Mouse (Mus musculus): ENCODE measurements around the gene Tm9sf4. TPM values are rescaled to one million over a fixed set of nuclear protein-coding genes. Genes with fewer than 3 reads are reported as not detected.

Gene Tm9sf4
- polyA plus RNA-seq, 1 experiment = 70.6 TPM

GRCm38 (mm10) chr2:153211451-153211850, 50.3 kb downstream of the Tm9sf4 start:
- DNase-seq (ENCODE audit: extremely low spot score in 1 of 2, low spot score in 1 of 2) = no peak

- DNase-seq (ENCODE audit: extremely low spot score in 1 of 2, low spot score in 1 of 2) = no peak
These were observed 52.2 kb downstream of the Tm9sf4 start for GRCm38 (mm10) chr2:153213351-153213750.

- DNase-seq (ENCODE audit: extremely low spot score in 1 of 2, low spot score in 1 of 2) = no peak
These were observed 53.7 kb downstream of the Tm9sf4 start for GRCm38 (mm10) chr2:153214771-153215259.

GRCm38 (mm10) chr2:153215421-153215820, 54.3 kb downstream of the Tm9sf4 start:
- DNase-seq (ENCODE audit: extremely low spot score in 1 of 2, low spot score in 1 of 2) = no peak

- no peak for DNase-seq (ENCODE audit: extremely low spot score in 1 of 2, low spot score in 1 of 2)
These were observed 56.8 kb downstream of the Tm9sf4 start for GRCm38 (mm10) chr2:153217826-153218340.

GRCm38 (mm10) chr2:153218516-153218915, 57.4 kb downstream of the Tm9sf4 start:
- DNase-seq (ENCODE audit: extremely low spot score in 1 of 2, low spot score in 1 of 2) = no peak

- DNase-seq (ENCODE audit: extremely low spot score in 1 of 2, low spot score in 1 of 2) = no peak
These were observed 60.5 kb downstream of the Tm9sf4 start for GRCm38 (mm10) chr2:153221620-153222019.

- DNase-seq (ENCODE audit: extremely low spot score in 1 of 2, low spot score in 1 of 2) = no peak
These were observed 61.0 kb downstream of the Tm9sf4 start for GRCm38 (mm10) chr2:153222130-153222529.

- DNase-seq (ENCODE audit: extremely low spot score in 1 of 2, low spot score in 1 of 2) = no peak
These were observed 61.5 kb downstream of the Tm9sf4 start for GRCm38 (mm10) chr2:153222566-153222965.

GRCm38 (mm10) chr2:153224946-153225594, 64.0 kb downstream of the Tm9sf4 start, which contains the start of gene Tspyl3:
Gene Tspyl3 (minus strand): TSS chr2:153225441.
- DNase-seq (ENCODE audit: extremely low spot score in 1 of 2, low spot score in 1 of 2) = peak; percentile 19 to 61

GRCm38 (mm10) chr2:153225595-153225953, 64.5 kb downstream of the Tm9sf4 start:
- DNase-seq (ENCODE audit: extremely low spot score in 1 of 2, low spot score in 1 of 2) = peak in 1 of 2 experiments; percentile 22

- no peak for DNase-seq (ENCODE audit: extremely low spot score in 1 of 2, low spot score in 1 of 2)
These were observed 66.9 kb downstream of the Tm9sf4 start for GRCm38 (mm10) chr2:153227959-153228358.

- no peak for DNase-seq (ENCODE audit: extremely low spot score in 1 of 2, low spot score in 1 of 2)
These were observed 67.4 kb downstream of the Tm9sf4 start for GRCm38 (mm10) chr2:153228523-153228922.

GRCm38 (mm10) chr2:153237193-153237592, 76.1 kb downstream of the Tm9sf4 start:
- no peak for DNase-seq (ENCODE audit: extremely low spot score in 1 of 2, low spot score in 1 of 2)

- DNase-seq (ENCODE audit: extremely low spot score in 1 of 2, low spot score in 1 of 2) = no peak
These were observed 76.8 kb downstream of the Tm9sf4 start for GRCm38 (mm10) chr2:153237891-153238290.

- DNase-seq (ENCODE audit: extremely low spot score in 1 of 2, low spot score in 1 of 2) = no peak
These were observed 77.3 kb downstream of the Tm9sf4 start for GRCm38 (mm10) chr2:153238406-153238805.

GRCm38 (mm10) chr2:153239021-153239859, 78.1 kb downstream of the Tm9sf4 start:
- no peak for DNase-seq (ENCODE audit: extremely low spot score in 1 of 2, low spot score in 1 of 2)

GRCm38 (mm10) chr2:153239860-153240480, 78.9 kb downstream of the Tm9sf4 start:
- DNase-seq (ENCODE audit: extremely low spot score in 1 of 2, low spot score in 1 of 2) = no peak

- no peak for DNase-seq (ENCODE audit: extremely low spot score in 1 of 2, low spot score in 1 of 2)
These were observed 79.7 kb downstream of the Tm9sf4 start for GRCm38 (mm10) chr2:153240701-153241235.

GRCm38 (mm10) chr2:153241250-153242014, 80.3 kb downstream of the Tm9sf4 start, which contains the start of the genes Plagl2 and Pofut1:
Gene Plagl2 (minus strand): TSS chr2:153241426.
Gene Pofut1 (plus strand): TSS chr2:153241533.
- DNase-seq (ENCODE audit: extremely low spot score in 1 of 2, low spot score in 1 of 2) = peak; percentile 54 to 88
